Mouse (Mus musculus): ENCODE results near the gene Dennd2a.
A peak's percentile ranks its signal among the peaks of the same experiment; 100 is the strongest.
"Not testable (repeated sequence)": the region's sequence is repeated elsewhere in the genome, so short reads cannot be mapped to it uniquely, and the experiment has no call there.

Gene Dennd2a

DNA sequence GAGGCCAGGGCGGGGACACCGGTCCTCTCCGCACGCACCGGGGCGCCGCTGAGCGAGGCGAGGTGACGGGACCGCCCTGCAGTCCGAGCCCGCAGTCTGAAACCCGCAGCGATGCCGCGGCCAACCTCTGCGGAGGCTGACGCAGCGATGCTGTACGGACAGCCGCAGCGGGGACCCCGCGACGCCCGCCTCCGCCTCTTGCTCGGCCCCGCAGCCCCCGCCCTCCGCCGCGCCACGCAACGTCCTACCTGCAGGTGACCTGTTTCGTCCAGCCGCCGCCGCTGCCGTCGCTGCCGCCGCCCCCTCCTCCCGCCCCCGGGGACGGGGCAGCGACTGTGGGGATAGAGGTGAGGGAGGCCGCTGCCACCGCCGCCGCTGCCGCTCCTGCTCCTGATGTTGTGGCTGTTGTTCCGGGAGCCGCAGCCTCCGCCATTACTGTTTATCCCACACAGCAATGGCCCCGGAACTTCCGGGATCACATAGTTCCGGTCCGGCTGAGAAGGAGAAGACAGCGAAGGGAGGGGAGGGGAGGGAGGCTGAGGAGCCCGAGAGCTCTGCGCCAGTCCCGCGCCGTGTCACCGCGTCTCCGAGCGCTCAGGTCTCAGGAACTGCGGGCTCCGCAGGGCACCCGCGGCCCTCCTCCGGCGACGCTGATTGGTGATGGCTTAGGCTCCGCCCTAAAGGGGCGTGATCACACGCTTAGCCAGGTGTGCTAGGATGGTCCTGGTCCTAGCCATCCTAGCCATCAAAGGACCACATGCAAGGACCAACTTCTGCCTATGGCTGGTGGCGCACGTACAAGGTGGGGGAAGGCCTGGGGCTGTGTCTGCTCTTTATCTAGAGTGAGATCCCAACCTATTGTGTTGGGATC, 137.6 kb downstream of the Dennd2a start, which contains the start of gene Mkrn1:
Gene Mkrn1, minus strand, starts transcription at position 612 of the 871 bp plus-strand sequence.
- peak; percentile 56 to 72 for DNase-seq (ENCODE audit: low spot score in 2 of 2)

DNA sequence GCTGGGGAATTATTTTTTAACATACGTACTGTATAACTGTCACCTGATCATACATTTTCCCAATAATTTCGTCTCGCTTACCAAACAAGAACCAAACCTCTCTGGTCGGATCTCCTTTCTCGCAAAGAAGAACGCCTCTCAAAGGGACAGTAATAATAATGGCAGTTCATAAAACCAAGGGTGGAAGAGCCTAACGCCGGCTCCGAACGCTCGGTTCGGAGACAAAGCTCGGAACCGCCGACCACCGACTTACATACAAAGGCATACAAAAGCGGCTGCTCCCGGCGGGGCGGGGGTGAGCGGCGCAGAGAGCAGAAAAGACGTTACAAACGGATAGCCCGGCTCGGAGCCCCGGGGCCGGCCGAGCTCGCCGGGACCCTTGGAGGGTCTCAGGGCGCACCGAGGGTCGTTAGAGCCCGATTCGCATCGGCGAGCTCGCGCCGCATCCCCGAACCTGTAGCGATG, 138.2 kb downstream of the Dennd2a start:
- DNase-seq (ENCODE audit: low spot score in 2 of 2) = no peak

DNA sequence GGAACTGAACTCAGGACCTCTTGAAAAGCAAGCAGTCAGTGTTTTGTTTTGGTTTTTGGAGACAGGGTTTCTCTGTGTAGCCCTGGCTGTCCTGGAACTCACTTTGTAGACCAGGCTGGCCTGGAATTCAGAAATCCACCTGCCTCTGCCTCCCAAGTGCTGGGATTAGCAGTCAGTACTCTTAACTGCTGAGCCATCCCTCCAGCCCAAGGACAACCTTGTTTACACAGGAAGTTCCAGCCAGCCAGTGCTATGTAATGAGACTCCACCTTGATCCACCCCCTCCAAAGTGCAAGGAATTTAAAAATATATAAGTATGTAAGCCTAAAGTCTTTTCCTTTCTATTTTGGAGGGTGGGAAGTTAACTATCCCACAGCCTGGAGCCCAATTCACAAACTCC, 141.0 kb downstream of the Dennd2a start:
- DNase-seq (ENCODE audit: low spot score in 2 of 2) = not testable (repeated sequence)

DNA sequence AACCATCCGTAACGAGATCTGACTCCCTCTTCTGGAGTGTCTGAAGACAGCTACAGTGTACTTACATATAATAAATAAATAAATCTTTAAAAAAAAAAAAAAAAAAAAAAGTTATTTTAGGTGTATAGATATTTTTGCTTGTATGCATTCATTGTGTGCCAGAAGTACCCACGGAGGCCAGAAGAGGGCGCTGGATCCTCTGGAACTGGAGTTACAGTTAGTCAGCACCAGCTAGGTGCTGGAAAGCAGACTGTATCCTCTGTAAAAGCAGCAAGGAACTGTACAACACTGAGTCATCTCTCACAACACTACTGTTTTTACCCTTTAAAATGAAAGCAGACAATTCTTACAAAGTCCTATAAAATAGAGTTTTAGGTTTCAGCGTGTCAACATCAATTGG, 141.9 kb downstream of the Dennd2a start:
- peak in 1 of 2 experiments; percentile 33 for DNase-seq (ENCODE audit: low spot score in 2 of 2)

DNA sequence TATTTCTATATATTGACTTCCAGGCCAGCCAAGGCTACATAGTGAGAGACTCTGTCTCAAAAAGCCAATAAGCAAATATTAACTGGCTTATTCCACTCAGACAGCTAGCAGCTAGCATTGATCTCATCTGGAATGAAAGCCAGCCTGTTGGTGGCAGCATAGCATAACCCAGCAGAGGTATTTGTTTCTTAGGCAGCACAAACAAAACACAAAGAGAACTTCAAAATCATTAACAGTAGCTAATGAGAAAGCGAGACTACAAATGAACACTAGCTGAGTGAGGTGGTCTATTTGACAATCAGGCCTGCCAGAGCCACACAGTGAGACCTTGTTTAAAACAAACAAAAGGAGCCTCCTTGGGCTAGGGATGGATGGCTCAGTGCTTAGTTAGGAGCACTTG, 143.6 kb downstream of the Dennd2a start:
- no peak for DNase-seq (ENCODE audit: low spot score in 2 of 2)
